Mouse (Mus musculus) left cerebral cortex, adult 2 months (tissue): ENCODE data around the gene Olfr1241. TPM values are rescaled to one million over a fixed set of nuclear protein-coding genes. Genes with fewer than 3 reads are reported as not detected.

Experiments
- DNase-seq, 2 experiments: peaks; one replicate each; pipeline ENCODE4 v3.0.0; 2021 to 2022; ENCODE audit warnings: low spot score in 2 of 2, mixed read lengths in 1 of 2; ENCODE audit errors: extremely low spot score in 1 of 2
- H3K27ac ChIP-seq: fragments of 200-600 bp; 2 replicates; pipeline ENCODE4 v1.8.1; 2022
- H3K4me3 ChIP-seq: fragments of 200-600 bp; 2 replicates; pipeline ENCODE4 v1.8.1; 2022
- CTCF ChIP-seq: fragments of 200-600 bp; IDR thresholded peaks from 2 replicates; pipeline ENCODE4 v1.8.1; 2022; ENCODE audit warnings: antibody characterized with exemption, mild to moderate bottlenecking, moderate library complexity
- intact Hi-C: fragments of 180-260 bp; cut with DNase I; formaldehyde crosslinking; loops from one replicate; pipeline ENCODE4 v1.15.1; 2025
- long read RNA-seq, 2 experiments: library from polyadenylated mRNA; stranded (forward); transcript quantifications; one replicate each; pipeline ENCODE4 v2.0.0; 2021; ENCODE audit warnings: borderline mapping rate in 2 of 2
- total RNA-seq, 2 experiments: library from RNA; stranded (reverse); gene quantifications; 2 replicates each; pipeline ENCODE4 v1.2.3; 2021

The Olfr1241 gene
- not detected for total RNA-seq
- long read RNA-seq, experiment 1 = 0 reads
- long read RNA-seq, experiment 2 = 0 reads

GRCm38 (mm10) chr2:89487026-89487425 is at the start of gene Olfr1241:
Gene Olfr1241 (minus strand): TSS chr2:89487126.
- intact Hi-C loops = no loop called here
- Histone ChIP-seq H3K27ac (no peak within 1 kb of the TSS), H3K4me3 (no peak within 1 kb of the TSS)
- TF ChIP-seq CTCF = no peak
- DNase-seq = no peak

GRCm38 (mm10) chr2:89531387-89531786 is 44.5 kb upstream of the Olfr1241 start, which contains the start of gene Olfr1243:
Gene Olfr1243 (minus strand): TSS chr2:89531487.
- no peak for TF ChIP-seq CTCF
- no peak within 1 kb of the TSS for H3K4me3 ChIP-seq
- H3K27ac ChIP-seq = no peak within 1 kb of the TSS
- no peak for DNase-seq
- intact Hi-C loops = no loop called here

GRCm38 (mm10) chr2:89498235-89498634 is 11.3 kb upstream of the Olfr1241 start, which contains the start of gene Olfr1242:
Gene Olfr1242 (minus strand): TSS chr2:89498335.
- no peak for DNase-seq
- H3K27ac ChIP-seq = no peak within 1 kb of the TSS
- TF ChIP-seq CTCF = no peak
- no peak within 1 kb of the TSS for H3K4me3 ChIP-seq
- intact Hi-C loops = no loop called here

GRCm38 (mm10) chr2:89442900-89443299 is 44.0 kb downstream of the Olfr1241 start, which contains the start of gene Olfr1240:
Gene Olfr1240 (minus strand): TSS chr2:89443000.
- no peak within 1 kb of the TSS for H3K27ac ChIP-seq
- H3K4me3 ChIP-seq = no peak within 1 kb of the TSS
- intact Hi-C loops = no loop called here
- no peak for TF ChIP-seq CTCF
- no peak for DNase-seq

Other genes with a start within 250 kb of the Olfr1241 start
- gene Olfr1228, start 233.1 kb downstream of the Olfr1241 start, total RNA-seq = not detected
- not detected for gene Olfr1229, start 199.1 kb downstream of the Olfr1241 start, total RNA-seq
- not detected for gene Olfr1230, start 189.9 kb downstream of the Olfr1241 start, total RNA-seq
- not detected for gene Olfr1231, start 180.1 kb downstream of the Olfr1241 start, total RNA-seq
- not detected for gene Olfr1232, start 157.5 kb downstream of the Olfr1241 start, total RNA-seq
- gene Olfr1233, start 144.7 kb downstream of the Olfr1241 start, total RNA-seq = not detected
- gene Olfr1234, start 122.3 kb downstream of the Olfr1241 start, total RNA-seq = not detected
- gene Olfr1238, start 77.5 kb downstream of the Olfr1241 start, total RNA-seq = not detected
- not detected for gene Olfr1239, start 66.7 kb downstream of the Olfr1241 start, total RNA-seq
- gene Olfr1240, start 44.1 kb downstream of the Olfr1241 start, total RNA-seq = not detected
- gene Olfr1242, start 11.2 kb upstream of the Olfr1241 start, total RNA-seq = not detected
- gene Olfr1243, start 44.4 kb upstream of the Olfr1241 start, total RNA-seq = not detected
- not detected for gene Olfr1245, start 91.3 kb upstream of the Olfr1241 start, total RNA-seq
- not detected for gene Olfr1246, start 106.0 kb upstream of the Olfr1241 start, total RNA-seq
- gene Olfr1247, start 127.0 kb upstream of the Olfr1241 start, total RNA-seq = under 1 TPM; 0.05 to 0.12 TPM
- not detected for gene Olfr1248, start 131.1 kb upstream of the Olfr1241 start, total RNA-seq
- not detected for gene Olfr1249, start 147.9 kb upstream of the Olfr1241 start, total RNA-seq
- not detected for gene Olfr1250, start 174.3 kb upstream of the Olfr1241 start, total RNA-seq
- not detected for gene Olfr1251, start 184.8 kb upstream of the Olfr1241 start, total RNA-seq
- gene Olfr1252, start 237.9 kb upstream of the Olfr1241 start, total RNA-seq = not detected